In genomic region chr4:41714276-41714675, GRCm38 (mm10) we compare ENCODE assay signal across 8 mouse cellular contexts. TPM values are rescaled to one million over a fixed set of nuclear protein-coding genes. Genes with fewer than 3 reads are reported as not detected.
DNase-seq lines count a peak whose midpoint lies in the region; ATAC-seq and TF ChIP-seq lines count a peak whose summit lies in the region.

No protein-coding gene starts in this region.

- H3K27ac ChIP-seq in cortical plate, adult 2 months (ENCODE audit: insufficient read depth, low read length), result no peak overlapping the region
- H3K27ac ChIP-seq in heart, adult 2 months, result no peak overlapping the region
- no peak overlapping the region for H3K27ac ChIP-seq in limb, embryonic 14.5 days (replicated peaks; ENCODE audit: low read depth, low read length)
- H3K27ac ChIP-seq in midbrain, embryonic 13.5 days, result no peak overlapping the region
- no peak overlapping the region for H3K27ac ChIP-seq in stomach, embryonic 14.5 days (ENCODE audit: low read length)

- H3K27me3 ChIP-seq in heart, adult 2 months (ENCODE audit: control insufficient read depth, insufficient read depth, low read length), result no peaks in the 10 kb centered on the region
- H3K27me3 ChIP-seq in limb, embryonic 14.5 days (ENCODE audit: control insufficient read depth, insufficient read depth, low read length), result no peaks in the 10 kb centered on the region
- H3K27me3 ChIP-seq in midbrain, embryonic 13.5 days, result no peaks in the 10 kb centered on the region
- no peaks in the 10 kb centered on the region for H3K27me3 ChIP-seq in stomach, embryonic 14.5 days (ENCODE audit: control insufficient read depth, insufficient read depth, low read length)

- H3K9ac ChIP-seq in heart, adult 2 months (ENCODE audit: low read depth, low read length), result no peak overlapping the region
- H3K9ac ChIP-seq in limb, embryonic 14.5 days (ENCODE audit: low read depth, low read length, severe bottlenecking), result no peak overlapping the region
- H3K9ac ChIP-seq in midbrain, embryonic 13.5 days (replicated peaks), result no peak overlapping the region
- H3K9ac ChIP-seq in stomach, embryonic 14.5 days (replicated peaks; ENCODE audit: low read depth, low read length), result no peak overlapping the region

- TF ChIP-seq EP300 in heart, adult 2 months (IDR thresholded peaks at IDR 0.05; ENCODE audit: insufficient read depth, low read depth, low read length), result 0 out of 2 replicates have a peak, but pooled peaks have one; percentile 21

- no peaks in the 10 kb centered on the region for H3K9me3 ChIP-seq in limb, embryonic 14.5 days (ENCODE audit: control insufficient read depth, low read length)
- no peaks in the 10 kb centered on the region for H3K9me3 ChIP-seq in midbrain, embryonic 13.5 days
- no peaks in the 10 kb centered on the region for H3K9me3 ChIP-seq in stomach, embryonic 14.5 days (ENCODE audit: control insufficient read depth, low read depth, low read length)

- no peaks in the 10 kb centered on the region for H3K36me3 ChIP-seq in heart, adult 2 months (ENCODE audit: control insufficient read depth, insufficient read depth, low read length)
- peaks cover 33% of the 10 kb centered on the region for H3K36me3 ChIP-seq in limb, embryonic 14.5 days (ENCODE audit: control insufficient read depth, insufficient read depth, low read length)
- H3K36me3 ChIP-seq in midbrain, embryonic 13.5 days, result peaks cover 53% of the 10 kb centered on the region
- peaks cover 33% of the 10 kb centered on the region for H3K36me3 ChIP-seq in stomach, embryonic 14.5 days (ENCODE audit: control insufficient read depth, insufficient read depth, low read length)

- intact Hi-C loops in heart, adult 2 months (cut with DNase I), result loop anchor here (1.0 kb wide), 1 partner anchor 23 kb away; no protein-coding TSS in a partner anchor

- TF ChIP-seq CTCF in cortical plate, adult 2 months (IDR thresholded peaks at IDR 0.05; ENCODE audit: extremely low read depth, insufficient read depth, low read length), result peak; percentile 83
- peak; percentile 96 for TF ChIP-seq CTCF in heart, adult 2 months (IDR thresholded peaks at IDR 0.05)

- no peak for ATAC-seq in limb, embryonic 14.5 days (ENCODE audit: low FRiP score, low read depth)
- no peak for ATAC-seq in midbrain, embryonic 13.5 days
- ATAC-seq in stomach, embryonic 14.5 days (ENCODE audit: insufficient number of reproducible peaks, insufficient read depth, low FRiP score, low read depth), result no peak

- H3K4me1 ChIP-seq in cortical plate, adult 2 months (ENCODE audit: control insufficient read depth, insufficient read depth, low read length), result peaks cover 4% of the 10 kb centered on the region; the same call in 1 of the 2 replicates
- peaks cover 5% of the 10 kb centered on the region for H3K4me1 ChIP-seq in heart, adult 2 months (ENCODE audit: control insufficient read depth, insufficient read depth, low read length)
- H3K4me1 ChIP-seq in limb, embryonic 14.5 days (ENCODE audit: control insufficient read depth, insufficient read depth, low read length), result peaks cover 29% of the 10 kb centered on the region
- H3K4me1 ChIP-seq in midbrain, embryonic 13.5 days (replicated peaks), result peaks cover 38% of the 10 kb centered on the region
- peaks cover 10% of the 10 kb centered on the region; the same call in 1 of the 2 replicates for H3K4me1 ChIP-seq in stomach, embryonic 14.5 days (ENCODE audit: control insufficient read depth, insufficient read depth, low read length)

- H3K79me2 ChIP-seq in heart, adult 2 months (replicated peaks; ENCODE audit: control insufficient read depth, insufficient read depth, low read length), result no peaks in the 10 kb centered on the region

- peak; percentile 65 for DNase-seq in 416B (ENCODE audit: low read depth)
- DNase-seq in T-cell, adult 2 months (ENCODE audit: low spot score), result peak; percentile 42
- peak; percentile 61 to 63 for DNase-seq in heart, adult 2 months
- peak; percentile 69 for DNase-seq in kidney, adult 18-20 months
- peak; percentile 80 for DNase-seq in limb, embryonic 14.5 days (ENCODE audit: low spot score)

- peak overlapping the region; percentile 85; the same call in 1 of the 2 replicates for H3K4me3 ChIP-seq in cortical plate, adult 2 months (ENCODE audit: insufficient read depth, low read length)
- H3K4me3 ChIP-seq in heart, adult 2 months, result peak overlapping the region; percentile 84
- H3K4me3 ChIP-seq in limb, embryonic 14.5 days (replicated peaks; ENCODE audit: low read length), result peak overlapping the region; percentile 86
- peak overlapping the region; percentile 85 for H3K4me3 ChIP-seq in midbrain, embryonic 13.5 days (replicated peaks)
- H3K4me3 ChIP-seq in stomach, embryonic 14.5 days (ENCODE audit: low read depth, low read length), result peak overlapping the region; percentile 80; the same call in 1 of the 2 replicates

- peak; percentile 22; the same call in 1 of the 2 replicates for TF ChIP-seq POLR2A in cortical plate, adult 2 months (IDR thresholded peaks at IDR 0.05; ENCODE audit: extremely low read depth, insufficient read depth, low read length)
- no peak for TF ChIP-seq POLR2A in heart, adult 2 months (IDR thresholded peaks at IDR 0.05; ENCODE audit: insufficient read depth, low read depth, low read length)
- TF ChIP-seq POLR2A in limb, embryonic 14.5 days (IDR thresholded peaks at IDR 0.05; ENCODE audit: borderline replicate concordance, extremely low read depth, insufficient read depth, insufficient read length), result no peak

- peak overlapping the region; percentile 71 for H3K4me2 ChIP-seq in limb, embryonic 14.5 days (replicated peaks; ENCODE audit: low read depth, low read length, severe bottlenecking)
- H3K4me2 ChIP-seq in midbrain, embryonic 13.5 days (replicated peaks), result peak overlapping the region; percentile 87
- peak overlapping the region; percentile 91 for H3K4me2 ChIP-seq in stomach, embryonic 14.5 days (replicated peaks; ENCODE audit: low read depth, low read length)

- WGBS in heart, adult 2 months, result 9% methylated on average over 8 of the region's 8 CpGs
- WGBS in limb, embryonic 14.5 days, result 10% methylated on average over 8 of the region's 8 CpGs
- WGBS in midbrain, embryonic 13.5 days, result 10% methylated on average over 8 of the region's 8 CpGs
- WGBS in stomach, embryonic 14.5 days, result 22% methylated on average over 8 of the region's 8 CpGs

RNA-seq across cellular contexts. Expression of gene Rpp25l, which starts 0.9 kb away (rescaled TPM):
- polyA plus RNA-seq in cortical plate, adult 2 months (2012; rRNA removed), result 31.6 and 37.4 TPM in 2 replicates
- 10 to 100 TPM; 30.1 to 32.3 TPM for total RNA-seq in heart, adult 2 months (2021)
- 33.2 and 33.8 TPM in 2 replicates for polyA plus RNA-seq in heart, adult 2 months (2012; rRNA removed)
- 59.3 and 67.5 TPM in 2 replicates for polyA plus RNA-seq in limb, embryonic 14.5 days (2012; rRNA removed)
- polyA plus RNA-seq in limb, embryonic 14.5 days (2014; fragmentation: Nextera tagmentation; extraction: Ambion mirVana), result 69.8 and 76.2 TPM in 2 replicates
- polyA plus RNA-seq in midbrain, embryonic 13.5 days (2015; fragmentation: Nextera tagmentation; extraction: Ambion mirVana), result 63.9 and 67.4 TPM in 2 replicates
- polyA plus RNA-seq in stomach, embryonic 14.5 days (2014; fragmentation: Nextera tagmentation; extraction: Ambion mirVana), result 65.3 and 71.5 TPM in 2 replicates

RNA-seq across cellular contexts. Expression of gene Dctn3, which starts 8.7 kb away (rescaled TPM):
- polyA plus RNA-seq in cortical plate, adult 2 months (2012; rRNA removed), result 205 TPM in 2 replicates
- total RNA-seq in heart, adult 2 months (2021), result 10 to 100 TPM; 68.4 to 75.7 TPM
- 49.1 and 54.3 TPM in 2 replicates for polyA plus RNA-seq in heart, adult 2 months (2012; rRNA removed)
- 64.2 and 70.1 TPM in 2 replicates for polyA plus RNA-seq in limb, embryonic 14.5 days (2012; rRNA removed)
- polyA plus RNA-seq in limb, embryonic 14.5 days (2014; fragmentation: Nextera tagmentation; extraction: Ambion mirVana), result 99.1 and 101 TPM in 2 replicates
- 270 and 278 TPM in 2 replicates for polyA plus RNA-seq in midbrain, embryonic 13.5 days (2015; fragmentation: Nextera tagmentation; extraction: Ambion mirVana)
- 121 and 126 TPM in 2 replicates for polyA plus RNA-seq in stomach, embryonic 14.5 days (2014; fragmentation: Nextera tagmentation; extraction: Ambion mirVana)

RNA-seq across cellular contexts. Expression of gene Il11ra1, which starts 14.5 kb away (rescaled TPM):
- polyA plus RNA-seq in cortical plate, adult 2 months (2012; rRNA removed), result 50.6 and 51.6 TPM in 2 replicates
- 10 to 100 TPM; 88.2 to 99.3 TPM for total RNA-seq in heart, adult 2 months (2021)
- polyA plus RNA-seq in heart, adult 2 months (2012; rRNA removed), result 79.9 and 108 TPM in 2 replicates
- 247 and 316 TPM in 2 replicates for polyA plus RNA-seq in limb, embryonic 14.5 days (2012; rRNA removed)
- polyA plus RNA-seq in limb, embryonic 14.5 days (2014; fragmentation: Nextera tagmentation; extraction: Ambion mirVana), result 384 and 431 TPM in 2 replicates
- 34.0 and 34.9 TPM in 2 replicates for polyA plus RNA-seq in midbrain, embryonic 13.5 days (2015; fragmentation: Nextera tagmentation; extraction: Ambion mirVana)
- 162 TPM in 2 replicates for polyA plus RNA-seq in stomach, embryonic 14.5 days (2014; fragmentation: Nextera tagmentation; extraction: Ambion mirVana)

RNA-seq across cellular contexts. Expression of gene Arid3c, which starts 16.7 kb away (rescaled TPM):
- polyA plus RNA-seq in cortical plate, adult 2 months (2012; rRNA removed), result 0.34 and 0.46 TPM in 2 replicates
- not detected for total RNA-seq in heart, adult 2 months (2021)
- not detected in 2 replicates for polyA plus RNA-seq in heart, adult 2 months (2012; rRNA removed)
- polyA plus RNA-seq in limb, embryonic 14.5 days (2012; rRNA removed), result 0.09 and 0.20 TPM in 2 replicates
- polyA plus RNA-seq in limb, embryonic 14.5 days (2014; fragmentation: Nextera tagmentation; extraction: Ambion mirVana), result 0.29 TPM in 1 of 2 replicates, not detected in the other
- 0.26 and 0.32 TPM in 2 replicates for polyA plus RNA-seq in midbrain, embryonic 13.5 days (2015; fragmentation: Nextera tagmentation; extraction: Ambion mirVana)
- not detected in 2 replicates for polyA plus RNA-seq in stomach, embryonic 14.5 days (2014; fragmentation: Nextera tagmentation; extraction: Ambion mirVana)

RNA-seq across cellular contexts. Expression of gene Cntfr, which starts 17.4 kb away (rescaled TPM):
- 59.8 and 67.8 TPM in 2 replicates for polyA plus RNA-seq in cortical plate, adult 2 months (2012; rRNA removed)
- 1 to 10 TPM; 4.1 to 5.4 TPM for total RNA-seq in heart, adult 2 months (2021)
- 8.5 and 11.4 TPM in 2 replicates for polyA plus RNA-seq in heart, adult 2 months (2012; rRNA removed)
- polyA plus RNA-seq in limb, embryonic 14.5 days (2012; rRNA removed), result 34.2 and 43.6 TPM in 2 replicates
- 5.3 and 5.4 TPM in 2 replicates for polyA plus RNA-seq in limb, embryonic 14.5 days (2014; fragmentation: Nextera tagmentation; extraction: Ambion mirVana)
- 27.6 and 32.7 TPM in 2 replicates for polyA plus RNA-seq in midbrain, embryonic 13.5 days (2015; fragmentation: Nextera tagmentation; extraction: Ambion mirVana)
- polyA plus RNA-seq in stomach, embryonic 14.5 days (2014; fragmentation: Nextera tagmentation; extraction: Ambion mirVana), result 9.3 and 11.3 TPM in 2 replicates
